12 mouse cellular contexts compared by ENCODE assay signal in genomic region chr15:11179751-11180169, GRCm38 (mm10).
DNase-seq lines count a peak whose midpoint lies in the region; ATAC-seq lines count a peak whose summit lies in the region.
"Had no signal": no experiment of that assay in that cellular context is flagged by ENCODE, and none has a peak within 500 bp of the region (broad histone marks: within the 10 kb centered on the region; RNA-seq: fewer than 3 reads in every experiment).

No protein-coding gene starts in this region.

- intact Hi-C loops in left cerebral cortex, postnatal 4 days (cut with DNase I), result no loop called here
- intact Hi-C loops in left cerebral cortex, postnatal 25 days (cut with DNase I), result no loop called here

- no peaks in the 10 kb centered on the region for H3K27me3 ChIP-seq in limb, embryonic 12.5 days
- no peaks in the 10 kb centered on the region for H3K27me3 ChIP-seq in neural tube, embryonic 13.5 days
- H3K27me3 ChIP-seq: embryonic facial prominence, embryonic 13.5 days had no signal

- no peak overlapping the region for H3K4me3 ChIP-seq in limb, embryonic 12.5 days (replicated peaks)
- H3K4me3 ChIP-seq in neural tube, embryonic 13.5 days, result no peak overlapping the region
- H3K4me3 ChIP-seq: embryonic facial prominence, embryonic 13.5 days had no signal

- H3K4me1 ChIP-seq in limb, embryonic 12.5 days (replicated peaks), result peaks cover 35% of the 10 kb centered on the region
- H3K4me1 ChIP-seq in neural tube, embryonic 13.5 days (replicated peaks), result peaks cover 11% of the 10 kb centered on the region

- H3K27ac ChIP-seq in limb, embryonic 12.5 days, result 0 out of 2 replicates have a peak overlapping the region, but pooled peaks have one; percentile 13
- H3K27ac ChIP-seq in neural tube, embryonic 13.5 days (replicated peaks), result no peak overlapping the region
- H3K27ac ChIP-seq: embryonic facial prominence, embryonic 13.5 days had no signal

- H3K9ac ChIP-seq in limb, embryonic 12.5 days (replicated peaks), result no peak overlapping the region
- no peak overlapping the region for H3K9ac ChIP-seq in neural tube, embryonic 13.5 days
- H3K9ac ChIP-seq: embryonic facial prominence, embryonic 13.5 days had no signal

- peak; percentile 94 for ATAC-seq in limb, embryonic 12.5 days (ENCODE audit: insufficient number of reproducible peaks, insufficient read depth, low FRiP score, low TSS enrichment, low read depth)
- peak; percentile 43 for ATAC-seq in neural tube, embryonic 13.5 days (ENCODE audit: low read depth)
- ATAC-seq: intestine, postnatal 0 days had no signal

- no peaks in the 10 kb centered on the region for H3K36me3 ChIP-seq in limb, embryonic 12.5 days
- H3K36me3 ChIP-seq in neural tube, embryonic 13.5 days, result no peaks in the 10 kb centered on the region
- H3K36me3 ChIP-seq: embryonic facial prominence, embryonic 13.5 days had no signal

- WGBS in limb, embryonic 12.5 days, result 30% methylated on average over 2 of the region's 2 CpGs
- WGBS in neural tube, embryonic 13.5 days, result 58% methylated on average over 2 of the region's 2 CpGs

- no peaks in the 10 kb centered on the region for H3K9me3 ChIP-seq in limb, embryonic 12.5 days
- H3K9me3 ChIP-seq in neural tube, embryonic 13.5 days, result no peaks in the 10 kb centered on the region
- H3K9me3 ChIP-seq: embryonic facial prominence, embryonic 13.5 days had no signal

- no peak overlapping the region for H3K4me2 ChIP-seq in limb, embryonic 12.5 days
- H3K4me2 ChIP-seq in neural tube, embryonic 13.5 days, result no peak overlapping the region
- H3K4me2 ChIP-seq: embryonic facial prominence, embryonic 13.5 days had no signal

- DNase-seq in embryo, embryonic 10.5 days (ENCODE audit: low spot score), result peak; percentile 42
- DNase-seq in embryo, embryonic 9.5 days (ENCODE audit: extremely low spot score), result no peak
- DNase-seq in left cerebral cortex, postnatal 4 days, result peak; percentile 25
- no peak for DNase-seq in left cerebral cortex, postnatal 25 days (ENCODE audit: low spot score in 2 of 2)
- no peak for DNase-seq in urinary bladder, postnatal 4 days (ENCODE audit: low spot score in 2 of 2)
- no peak for DNase-seq in layer of hippocampus, postnatal 36 days
- DNase-seq: lung, postnatal 14 days; right cerebral cortex, postnatal 25 days had no signal

Comparison
In these comparisons a context has a peak if more than half of its experiments do, and no peak if none do; other contexts are left out.
1. DNase-seq: peak in embryo, embryonic 10.5 days (single experiment) and left cerebral cortex, postnatal 4 days (single experiment); none in embryo, embryonic 9.5 days (single experiment), left cerebral cortex, postnatal 25 days (0 of 2), urinary bladder, postnatal 4 days (0 of 2) and layer of hippocampus, postnatal 36 days (0 of 2).